Mouse (Mus musculus): ENCODE measurements at regions not wholly inside any gene's neighbourhood (a gene's known extent, or its start where the extent isn't known, plus 50 kb on each side); places are given as distances from the start of the nearest gene placed in this dataset.

DNA sequence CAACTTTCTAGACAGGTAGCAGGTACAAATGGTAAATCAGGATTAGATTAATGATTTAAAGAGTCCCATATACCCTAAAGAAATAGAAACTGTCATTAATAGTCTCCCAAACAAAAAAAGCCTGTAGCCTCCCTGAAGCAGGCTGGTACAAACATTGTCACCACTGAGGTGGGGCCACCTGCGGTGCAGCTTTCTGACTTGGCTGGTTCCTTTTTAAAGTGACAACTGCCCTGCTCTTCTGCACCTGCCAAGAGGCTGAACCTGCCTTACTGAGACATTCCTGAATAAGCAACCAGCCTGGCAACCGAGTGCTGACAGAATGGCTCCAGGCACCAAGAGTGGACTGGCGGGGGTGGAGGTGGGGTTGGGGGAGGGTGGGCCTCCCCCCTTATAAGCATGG lies 687.0 kb upstream of the Vrk2 start:
- no peak for DNase-seq (ENCODE audit: low spot score in 2 of 2)

DNA sequence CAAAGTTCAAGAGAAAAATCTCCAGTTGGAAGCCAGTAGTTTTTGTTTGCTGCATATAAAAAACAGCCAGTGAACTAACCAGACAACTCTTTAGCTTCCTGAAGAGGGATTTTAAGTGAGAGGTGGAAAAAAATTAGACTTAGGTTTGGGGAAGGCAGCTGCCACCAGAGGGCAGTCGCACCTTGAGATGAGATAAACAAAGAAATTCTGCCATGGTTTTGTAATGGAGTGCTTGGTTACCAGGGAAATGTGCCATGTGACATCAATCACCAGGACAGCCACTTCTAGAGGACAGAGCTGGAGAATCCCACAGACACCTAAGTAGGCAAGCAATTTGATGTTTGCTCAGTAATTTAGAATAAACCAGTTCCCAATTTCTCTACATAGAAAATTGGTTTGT lies 670.5 kb upstream of the Vrk2 start:
- DNase-seq (ENCODE audit: low spot score in 2 of 2), result peak; percentile 5 to 33

DNA sequence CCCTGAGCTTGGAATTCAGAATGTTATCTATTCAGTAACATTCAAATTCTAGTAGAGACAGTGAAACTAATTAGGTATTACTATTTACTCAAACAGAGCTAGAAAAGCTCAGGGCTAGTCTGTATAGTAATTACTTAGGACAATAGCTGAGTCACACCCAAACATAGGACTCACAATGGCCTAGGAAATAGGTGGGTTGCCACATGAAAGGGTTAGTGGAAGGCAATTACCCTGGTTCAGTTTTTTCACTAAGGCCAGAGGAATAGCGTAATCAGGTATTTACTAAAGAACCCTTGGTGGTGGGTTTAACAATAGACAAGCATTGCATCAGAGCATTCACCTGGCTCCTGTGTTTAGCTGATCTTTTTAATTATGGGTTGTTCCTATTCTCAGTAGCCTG lies 664.7 kb upstream of the Vrk2 start:
- DNase-seq (ENCODE audit: low spot score in 2 of 2), result no peak

DNA sequence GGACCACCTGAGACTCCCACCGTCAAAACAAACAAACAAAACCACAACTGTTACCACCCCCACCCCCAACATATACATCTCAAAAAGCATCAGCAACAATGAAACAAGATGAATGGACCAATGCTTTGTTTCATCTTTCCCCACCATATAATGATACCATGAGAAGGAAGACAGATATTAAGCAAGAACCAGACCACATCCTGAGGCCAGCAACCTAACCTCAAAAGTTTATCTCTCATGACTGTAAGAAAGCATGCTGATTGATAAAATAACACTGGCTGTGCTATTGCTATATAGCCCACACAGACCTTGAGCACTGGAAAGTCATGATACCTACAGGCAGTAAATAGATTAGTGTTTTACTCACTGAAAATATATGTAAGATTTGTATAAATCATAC lies 642.1 kb upstream of the Vrk2 start:
- no peak for DNase-seq (ENCODE audit: low spot score in 2 of 2)

DNA sequence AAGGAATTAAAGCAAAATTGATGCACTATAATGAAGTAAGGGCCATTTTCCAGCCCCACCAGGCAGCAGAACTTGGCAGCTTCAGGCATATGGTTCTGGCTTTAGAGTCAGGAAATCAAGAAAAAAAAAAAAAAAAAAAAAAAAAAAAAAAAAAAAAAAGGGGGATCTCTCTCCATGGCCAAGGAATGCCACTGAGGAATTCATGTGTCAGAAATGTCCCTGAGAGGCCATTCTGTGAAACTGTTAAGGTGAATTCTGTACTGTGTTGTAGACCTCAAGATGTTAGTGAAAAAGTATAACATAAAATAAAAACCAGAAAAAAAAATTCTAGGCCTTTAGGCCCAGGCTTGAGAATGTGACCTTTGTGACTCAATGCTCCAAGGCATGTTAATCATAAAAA lies 632.7 kb upstream of the Vrk2 start:
- DNase-seq (ENCODE audit: low spot score in 2 of 2), result no peak

DNA sequence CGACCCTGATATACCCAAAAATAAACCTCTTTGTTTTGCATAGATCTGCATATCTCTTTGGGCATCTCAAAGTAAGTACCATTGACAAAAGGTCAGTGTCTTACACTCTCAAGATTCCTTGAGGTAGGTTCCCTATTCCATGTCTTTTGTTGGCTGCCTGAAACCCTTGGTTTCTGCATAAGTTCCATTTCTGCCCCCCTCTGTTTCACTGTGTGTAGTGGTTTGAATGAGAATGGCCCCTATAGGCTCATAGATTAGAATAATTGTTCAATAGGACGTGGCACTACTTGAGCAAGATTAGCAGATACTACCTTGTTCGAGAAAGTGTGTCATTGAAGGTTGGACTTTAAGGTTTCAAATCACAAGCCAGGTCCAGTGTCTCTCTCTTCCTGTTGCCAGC lies 628.6 kb upstream of the Vrk2 start:
- DNase-seq (ENCODE audit: low spot score in 2 of 2), result no peak

DNA sequence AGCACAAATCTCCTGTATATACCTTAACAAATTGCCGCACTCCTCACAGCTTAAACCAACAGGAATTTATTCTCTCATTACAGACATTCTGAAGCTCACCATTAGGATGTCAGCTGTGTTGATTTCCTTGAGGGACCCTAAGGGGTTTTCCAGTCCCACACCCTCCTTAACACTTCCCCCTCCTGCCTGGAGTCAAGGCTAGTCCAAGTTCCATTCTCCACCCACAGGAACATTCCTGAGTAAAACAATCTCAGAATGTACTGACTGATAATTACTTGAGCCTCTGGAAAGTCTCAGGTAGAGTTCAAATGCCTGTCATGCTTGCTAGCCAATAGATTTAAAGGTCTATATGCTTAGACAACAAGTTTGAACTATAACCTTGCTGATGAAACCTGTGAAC lies 628.2 kb upstream of the Vrk2 start:
- DNase-seq (ENCODE audit: low spot score in 2 of 2), result no peak

DNA sequence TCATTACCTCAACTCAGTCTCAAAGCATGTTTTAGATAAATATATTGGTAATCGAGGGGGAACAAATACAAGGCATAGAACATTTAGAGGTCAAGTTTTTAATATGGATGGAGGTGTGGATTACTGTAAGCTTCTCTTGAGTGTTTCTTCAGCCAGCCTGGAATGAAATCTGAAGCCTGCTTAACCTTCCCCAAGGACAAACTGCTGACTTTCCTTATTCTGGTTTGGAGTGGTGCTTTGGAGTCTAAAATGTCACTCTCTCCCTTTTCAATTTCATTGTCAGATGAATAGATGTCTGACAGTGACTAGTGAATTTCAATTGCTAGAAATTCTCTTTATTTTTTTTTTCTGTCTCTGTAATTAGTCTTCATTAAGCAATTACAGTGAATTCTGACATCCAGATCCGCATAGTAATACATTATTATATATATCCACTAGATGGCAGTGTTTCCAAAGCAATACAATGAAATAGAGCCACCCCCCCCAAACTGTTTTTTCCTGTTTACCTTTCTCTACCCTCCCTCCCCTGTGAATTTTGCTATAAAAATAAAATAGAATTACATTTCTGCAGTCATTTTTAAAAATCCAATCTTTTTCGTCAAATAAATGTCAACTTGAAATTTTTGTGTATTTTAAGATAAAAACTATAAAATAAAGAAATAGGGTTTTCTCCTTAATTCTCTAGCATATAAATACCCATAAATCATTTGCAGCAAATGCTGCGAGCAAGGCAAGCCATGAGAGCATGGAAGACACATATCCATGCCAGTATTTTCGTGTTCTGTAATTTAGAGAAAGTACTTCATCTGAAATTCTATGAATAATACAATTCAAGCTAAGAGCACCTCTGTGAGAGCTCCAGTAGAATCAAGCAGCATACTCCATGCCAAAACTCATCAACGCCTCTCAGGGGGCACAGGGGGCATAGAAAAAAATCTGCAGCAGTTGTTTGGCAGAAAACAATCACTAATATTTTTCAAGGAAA lies 626.2 kb upstream of the Vrk2 start:
- no peak for DNase-seq (ENCODE audit: low spot score in 2 of 2)

DNA sequence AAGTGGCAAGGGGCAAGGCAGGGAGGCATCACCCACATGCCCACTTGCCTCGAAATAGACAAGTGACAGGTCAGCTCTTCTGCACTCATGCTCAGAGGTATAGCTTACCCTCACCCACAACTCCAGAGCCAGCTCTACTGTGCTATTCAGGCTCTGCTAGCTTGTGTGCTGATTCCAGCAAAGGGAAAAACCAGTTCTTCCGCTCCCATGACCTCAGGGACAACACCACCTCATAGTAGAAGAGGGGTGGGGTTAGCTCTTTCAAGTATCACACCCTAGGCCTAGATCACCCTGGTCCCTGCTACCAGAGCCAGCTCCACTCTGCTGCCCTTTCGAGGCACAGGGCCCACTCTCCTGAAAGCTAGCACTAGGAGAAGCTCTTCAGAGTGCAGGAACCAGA lies 622.0 kb upstream of the Vrk2 start:
- no peak for DNase-seq (ENCODE audit: low spot score in 2 of 2)

DNA sequence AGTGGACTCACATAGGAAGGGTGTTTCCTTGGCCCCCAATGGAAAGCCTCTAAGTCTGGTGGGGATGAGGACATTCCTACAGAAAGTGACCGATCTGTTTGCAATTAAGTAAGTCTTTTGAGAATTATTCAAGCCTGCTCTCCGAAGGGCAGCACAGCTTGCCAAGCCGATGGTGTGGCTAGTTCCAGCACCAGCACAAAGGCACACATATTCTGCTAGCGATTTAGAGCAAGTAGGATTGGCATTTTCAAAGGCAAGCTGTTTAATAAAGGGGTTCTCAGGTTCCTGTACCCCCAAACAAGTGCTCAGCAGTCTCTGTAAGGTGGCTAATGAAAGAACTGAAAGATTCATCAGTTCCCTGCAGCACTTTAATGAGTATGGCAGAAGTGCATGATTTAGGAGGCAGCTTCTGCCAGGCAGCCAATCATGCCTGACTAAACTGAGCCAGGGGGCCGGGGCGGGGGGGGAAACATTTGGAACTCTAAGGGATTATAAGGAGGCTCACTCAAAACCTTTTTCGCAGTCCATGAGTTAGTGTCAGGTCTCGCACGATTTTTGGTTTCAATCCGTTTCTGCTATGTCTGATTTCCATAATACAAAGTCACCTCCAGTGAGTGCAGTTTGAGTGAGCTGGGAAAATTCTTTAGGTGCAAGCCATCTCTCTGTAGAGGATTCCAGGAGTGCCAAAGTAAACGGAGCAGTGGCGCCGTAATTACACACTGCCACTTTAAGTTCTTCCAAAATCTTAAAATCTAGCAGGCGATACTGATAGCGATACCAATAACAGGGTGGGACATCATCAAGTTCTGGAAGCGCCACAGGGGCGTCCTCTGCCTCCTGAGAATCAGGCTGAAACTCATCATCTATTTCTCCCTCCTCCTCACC lies 609.8 kb upstream of the Vrk2 start:
- DNase-seq (ENCODE audit: low spot score in 2 of 2), result no peak

DNA sequence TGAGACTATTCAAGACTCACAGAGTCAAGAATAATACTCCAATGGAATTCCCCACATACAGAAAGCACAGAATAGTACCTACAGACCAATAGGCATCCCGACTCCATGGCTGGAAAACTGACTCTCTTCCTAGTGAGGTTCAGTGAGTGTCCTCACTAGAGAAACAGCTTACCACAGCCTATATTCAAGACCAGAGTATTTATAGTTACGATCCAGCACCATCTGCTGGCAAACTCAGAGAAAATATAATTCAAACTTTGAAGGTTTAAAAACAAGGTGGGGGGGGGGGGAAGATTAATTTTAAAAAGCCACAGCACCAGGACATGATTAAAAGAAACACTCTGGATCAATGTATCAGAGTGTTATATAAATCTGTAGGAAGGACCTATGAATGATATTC lies 590.2 kb upstream of the Vrk2 start:
- DNase-seq (ENCODE audit: low spot score in 2 of 2), result no peak

DNA sequence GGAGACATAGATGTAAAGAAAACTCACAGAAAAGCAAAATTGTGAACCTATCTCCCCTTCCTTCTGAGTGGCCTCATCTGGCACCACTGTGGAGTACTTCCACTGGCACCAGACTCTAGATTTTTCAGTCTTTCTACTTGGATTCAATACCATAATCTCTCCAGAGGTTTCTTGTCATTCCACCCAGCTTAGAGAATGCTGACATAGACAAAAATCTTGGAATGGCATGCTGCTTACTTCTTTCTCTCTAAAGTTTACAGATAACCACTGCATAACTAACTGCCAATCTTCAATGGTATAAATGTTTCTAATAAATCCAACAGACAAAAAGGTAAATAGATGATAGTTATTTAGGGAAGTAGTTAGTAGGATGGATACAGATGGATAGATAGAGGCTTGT lies 589.6 kb upstream of the Vrk2 start:
- no peak for DNase-seq (ENCODE audit: low spot score in 2 of 2)

DNA sequence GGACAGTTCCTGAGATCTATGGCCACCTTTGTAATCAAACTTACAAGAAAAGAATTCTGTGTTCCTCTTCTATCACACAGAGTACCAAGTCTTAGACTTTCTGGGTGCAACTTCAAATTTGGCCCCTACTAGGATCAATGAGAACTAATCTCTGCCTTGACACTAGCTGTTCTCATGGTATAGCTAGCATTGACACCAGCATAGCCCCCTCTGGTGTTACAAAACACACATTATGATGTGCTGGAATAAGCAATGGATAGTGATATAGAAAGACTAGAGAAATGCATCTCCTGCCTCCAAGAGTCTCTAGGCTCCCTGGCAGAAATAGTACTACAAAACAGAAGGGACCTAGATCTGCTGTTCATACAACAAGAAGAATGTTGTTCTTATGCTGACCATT lies 566.6 kb upstream of the Vrk2 start:
- DNase-seq (ENCODE audit: low spot score in 2 of 2), result no peak
